Mouse (Mus musculus) midbrain, embryonic 14.5 days (tissue): Measurements from ENCODE around the gene Tns1. TPM values are rescaled to one million over a fixed set of nuclear protein-coding genes. Genes with fewer than 3 reads are reported as not detected.

ENCODE experiments used
- ATAC-seq: fragments of 200-750 bp; cut with Nextera tagmentation; 2 replicates; pipeline ENCODE4 v1.8.0; 2017; ENCODE audit warnings: moderate number of reproducible peaks, moderate library complexity; ENCODE audit not compliant: low FRiP score, low TSS enrichment
- DNase-seq: peaks from one replicate; pipeline ENCODE4 v3.0.0-alpha.2; 2015
- H3K27ac ChIP-seq: fragments of 300-500 bp; sonication (generic); replicated peaks from 2 replicates; pipeline ENCODE4 v1.5.1; 2014; ENCODE audit warnings: mild to moderate bottlenecking, low read depth, low read length, moderate library complexity
- H3K27me3 ChIP-seq: fragments of 300-500 bp; sonication (generic); 2 replicates; pipeline ENCODE4 v1.6.1; 2014; ENCODE audit warnings: low read length, control low read depth, mixed read lengths; ENCODE audit not compliant: control insufficient read depth, insufficient read depth
- H3K36me3 ChIP-seq: fragments of 300-500 bp; sonication (generic); 2 replicates; pipeline ENCODE4 v1.6.1; 2014; ENCODE audit warnings: low read length, control low read depth; ENCODE audit not compliant: control insufficient read depth, insufficient read depth
- H3K4me1 ChIP-seq: fragments of 300-500 bp; sonication (generic); 2 replicates; pipeline ENCODE4 v1.6.1; 2014; ENCODE audit warnings: mild to moderate bottlenecking, antibody characterized with exemption, low read length, control low read depth; ENCODE audit not compliant: control insufficient read depth, insufficient read depth
- H3K4me2 ChIP-seq: fragments of 300-500 bp; sonication (generic); 2 replicates; pipeline ENCODE4 v1.6.1; 2014; ENCODE audit warnings: mild to moderate bottlenecking, low read length, moderate library complexity
- H3K4me3 ChIP-seq: fragments of 300-500 bp; sonication (generic); replicated peaks from 2 replicates; pipeline ENCODE4 v1.5.1; 2014; ENCODE audit warnings: low read depth, low read length
- H3K9ac ChIP-seq: fragments of 300-500 bp; sonication (generic); replicated peaks from 2 replicates; pipeline ENCODE4 v1.6.1; 2014; ENCODE audit warnings: mild to moderate bottlenecking, low read length, moderate library complexity
- H3K9me3 ChIP-seq: fragments of 300-500 bp; sonication (generic); 2 replicates; pipeline ENCODE4 v1.6.1; 2016; ENCODE audit warnings: low read length, control low read depth, mixed read lengths; ENCODE audit not compliant: control insufficient read depth
- WGBS: fragments of 180-500 bp; shearing (Covaris S2); extraction: QIAGEN DNeasy Blood & Tissue Kit; methylation state at CpG from one replicate; pipeline ENCODE4 v1.1.7; 2014; 5-methylcytosine and 5-hydroxymethylcytosine counted together
- polyA plus RNA-seq: library from polyadenylated mRNA; unstranded; fragments of >200 nt; fragmentation: Nextera tagmentation; extraction: Ambion mirVana; gene quantifications from 2 replicates; pipeline ENCODE4 v1.2.1, GENCODE M21; 2014

Tns1 gene
- polyA plus RNA-seq, 1 experiment from 2014 or later = 11.0 TPM

GRCm38 (mm10) chr1:73941697-73942096 is 182.6 kb downstream of the Tns1 start:
- 42% methylated on average over 9 of the region's 9 CpGs for WGBS

GRCm38 (mm10) chr1:73940491-73941204 is 183.6 kb downstream of the Tns1 start:
- no peak overlapping the region for H3K27ac ChIP-seq
- ATAC-seq (no peak), DNase-seq (no peak)
- no peak overlapping the region for H3K9ac ChIP-seq
- H3K9me3 ChIP-seq = no peaks in the 10 kb centered on the region
- WGBS = 72% methylated on average over 9 of the region's 9 CpGs
- H3K4me3 ChIP-seq = no peak overlapping the region
- no peak overlapping the region for H3K4me2 ChIP-seq
- no peaks in the 10 kb centered on the region for H3K27me3 ChIP-seq
- 0 out of 2 replicates have a peak, but pooled peaks cover 8% of the 10 kb centered on the region for H3K4me1 ChIP-seq
- H3K36me3 ChIP-seq = no peaks in the 10 kb centered on the region

More at GRCm38 (mm10) chr1:73941697-73942096, 182.6 kb downstream of the Tns1 start:
- H3K9ac ChIP-seq = no peak overlapping the region
- no peak overlapping the region for H3K4me2 ChIP-seq
- DNase-seq = no peak
- no peaks in the 10 kb centered on the region for H3K36me3 ChIP-seq
- ATAC-seq = no peak
- no peak overlapping the region for H3K4me3 ChIP-seq
- H3K27me3 ChIP-seq = no peaks in the 10 kb centered on the region
- 0 out of 2 replicates have a peak, but pooled peaks cover 8% of the 10 kb centered on the region for H3K4me1 ChIP-seq
- H3K27ac ChIP-seq = no peak overlapping the region
- no peaks in the 10 kb centered on the region for H3K9me3 ChIP-seq

- Histone ChIP-seq H3K27me3 (no peaks in the 10 kb centered on the region), H3K27ac (no peak overlapping the region), H3K4me1 (0 out of 2 replicates have a peak, but pooled peaks cover 8% of the 10 kb centered on the region), H3K9ac (no peak overlapping the region), H3K36me3 (no peaks in the 10 kb centered on the region), H3K4me2 (no peak overlapping the region), H3K9me3 (no peaks in the 10 kb centered on the region), H3K4me3 (no peak overlapping the region)
- DNase-seq (no peak), ATAC-seq (no peak)
- WGBS = 67% methylated on average over 10 of the region's 10 CpGs
These were observed 185.7 kb downstream of the Tns1 start for GRCm38 (mm10) chr1:73938597-73938996.

- no peak for DNase-seq
- no peak; the same call in 1 of the 2 replicates for ATAC-seq
- H3K36me3 ChIP-seq = no peaks in the 10 kb centered on the region
- 0 out of 2 replicates have a peak, but pooled peaks cover 8% of the 10 kb centered on the region for H3K4me1 ChIP-seq
- no peak overlapping the region for H3K4me3 ChIP-seq
- no peak overlapping the region for H3K4me2 ChIP-seq
- no peak overlapping the region for H3K27ac ChIP-seq
- no peaks in the 10 kb centered on the region for H3K9me3 ChIP-seq
- 20% methylated on average over 6 of the region's 6 CpGs for WGBS
- H3K9ac ChIP-seq = no peak overlapping the region
- H3K27me3 ChIP-seq = no peaks in the 10 kb centered on the region
These were observed 186.4 kb downstream of the Tns1 start for GRCm38 (mm10) chr1:73937805-73938204.

- H3K9ac ChIP-seq = no peak overlapping the region
These were observed 187.7 kb downstream of the Tns1 start for GRCm38 (mm10) chr1:73936537-73936936.

GRCm38 (mm10) chr1:73935442-73936080 is 188.7 kb downstream of the Tns1 start:
- Histone ChIP-seq H3K4me2 (no peak overlapping the region), H3K27ac (no peak overlapping the region), H3K9ac (no peak overlapping the region), H3K4me3 (no peak overlapping the region), H3K9me3 (no peaks in the 10 kb centered on the region), H3K27me3 (no peaks in the 10 kb centered on the region), H3K36me3 (no peaks in the 10 kb centered on the region), H3K4me1 (no peaks in the 10 kb centered on the region)
- WGBS = 62% methylated on average over 4 of the region's 4 CpGs
- no peak for DNase-seq
- no peak for ATAC-seq

More at GRCm38 (mm10) chr1:73936537-73936936, 187.7 kb downstream of the Tns1 start:
- H3K4me2 ChIP-seq = no peak overlapping the region
- H3K27me3 ChIP-seq = no peaks in the 10 kb centered on the region
- H3K36me3 ChIP-seq = no peaks in the 10 kb centered on the region
- H3K4me1 ChIP-seq = no peaks in the 10 kb centered on the region
- H3K27ac ChIP-seq = no peak overlapping the region
- H3K9me3 ChIP-seq = no peaks in the 10 kb centered on the region
- no peak for ATAC-seq
- WGBS = 88% methylated on average over 3 of the region's 3 CpGs
- no peak for DNase-seq
- no peak overlapping the region for H3K4me3 ChIP-seq

- H3K9me3 ChIP-seq = no peaks in the 10 kb centered on the region
- H3K9ac ChIP-seq = no peak overlapping the region
- no peaks in the 10 kb centered on the region for H3K4me1 ChIP-seq
- DNase-seq (no peak), ATAC-seq (no peak)
- no peak overlapping the region for H3K4me3 ChIP-seq
- no peaks in the 10 kb centered on the region for H3K27me3 ChIP-seq
- H3K27ac ChIP-seq = no peak overlapping the region
- H3K4me2 ChIP-seq = no peak overlapping the region
- WGBS = 72% methylated on average over 5 of the region's 5 CpGs
- H3K36me3 ChIP-seq = no peaks in the 10 kb centered on the region
These were observed 191.1 kb downstream of the Tns1 start for GRCm38 (mm10) chr1:73933146-73933490.

- no peak overlapping the region for H3K4me2 ChIP-seq
- no peaks in the 10 kb centered on the region for H3K27me3 ChIP-seq
- 72% methylated on average over 10 of the region's 10 CpGs for WGBS
- ATAC-seq (no peak), DNase-seq (no peak)
- no peaks in the 10 kb centered on the region for H3K4me1 ChIP-seq
- H3K36me3 ChIP-seq = no peaks in the 10 kb centered on the region
- no peak overlapping the region for H3K27ac ChIP-seq
- H3K9me3 ChIP-seq = no peaks in the 10 kb centered on the region
- H3K9ac ChIP-seq = no peak overlapping the region
- H3K4me3 ChIP-seq = no peak overlapping the region
These were observed 191.7 kb downstream of the Tns1 start for GRCm38 (mm10) chr1:73932421-73933145.
